Mouse (Mus musculus) erythroblast, embryonic 14.5 days (primary cell): Measurements from ENCODE around the gene Tomm70a.

Source experiments
- GATA1 ChIP-seq: IDR thresholded peaks from 2 replicates; pipeline ENCODE4 v1.6.1; 2012; ENCODE audit warnings: low read length, inconsistent platforms, mixed read lengths
- TAL1 ChIP-seq: IDR thresholded peaks from 3 replicates; pipeline ENCODE4 v1.6.1; 2012; ENCODE audit warnings: low read length, inconsistent platforms, mixed read lengths

- no peak for TF ChIP-seq TAL1
- peak; percentile 21; the same call in 1 of the 2 replicates for TF ChIP-seq GATA1
These were observed 1.4 kb downstream of the Tomm70a start for GRCm38 (mm10) chr16:57122682-57123445.
